Mouse (Mus musculus) testis, postnatal 14 days (tissue): Measurements from ENCODE around the gene Slc12a7.

Experiments used
- DNase-seq: peaks from one replicate; pipeline ENCODE4 v3.0.0; 2021; ENCODE audit warnings: low spot score

Slc12a7 gene

GRCm38 (mm10) chr13:73763439-73764255 is 30.8 kb downstream of the Slc12a7 start:
- peak; percentile 87 for DNase-seq

- no peak for DNase-seq
These were observed 31.4 kb downstream of the Slc12a7 start for GRCm38 (mm10) chr13:73764256-73764775.

DNA sequence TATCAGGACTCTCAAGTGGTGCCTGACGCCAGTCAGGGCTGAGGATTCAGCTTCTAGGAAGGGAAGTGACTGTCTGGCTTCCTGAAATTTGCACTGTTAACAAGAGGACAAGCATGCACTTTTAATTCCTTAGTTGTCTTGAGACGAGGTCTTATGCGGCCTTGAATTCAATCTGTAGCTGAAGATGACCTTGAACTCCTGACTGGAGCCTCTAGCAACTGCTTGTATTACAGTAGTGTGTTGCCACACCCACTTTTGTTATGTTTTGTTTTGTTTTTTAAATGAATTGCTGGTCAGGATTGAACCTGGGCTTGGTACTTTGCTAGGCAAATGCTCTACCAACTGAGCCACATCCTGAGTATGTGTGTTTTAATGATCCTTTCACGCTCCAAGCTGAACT is 32.5 kb downstream of the Slc12a7 start:
- DNase-seq = no peak

GRCm38 (mm10) chr13:73767224-73767623 is 34.3 kb downstream of the Slc12a7 start:
- DNase-seq = no peak

GRCm38 (mm10) chr13:73767754-73768153 is 34.9 kb downstream of the Slc12a7 start:
- no peak for DNase-seq

DNA sequence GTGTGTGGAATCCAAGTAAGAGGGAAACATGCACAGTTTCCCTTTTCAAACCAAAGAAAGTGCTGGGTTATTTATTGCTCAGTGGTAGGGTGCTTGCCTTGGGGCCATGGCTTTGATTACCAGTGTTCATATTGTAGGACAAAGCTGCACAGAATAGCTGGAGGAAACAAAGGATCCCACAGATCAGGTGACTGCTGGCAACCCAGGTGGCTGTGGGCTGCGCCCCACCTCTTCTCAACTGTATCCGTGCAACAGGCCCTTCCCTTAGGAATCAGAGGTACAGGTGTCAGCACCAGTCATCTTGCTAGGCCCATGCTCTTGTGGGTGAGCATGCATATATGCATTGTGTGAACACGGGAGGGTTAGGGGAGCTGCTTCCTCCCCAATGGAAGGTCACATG is 35.4 kb downstream of the Slc12a7 start:
- DNase-seq = no peak

GRCm38 (mm10) chr13:73769916-73770682 is 37.2 kb downstream of the Slc12a7 start:
- DNase-seq = no peak

DNA sequence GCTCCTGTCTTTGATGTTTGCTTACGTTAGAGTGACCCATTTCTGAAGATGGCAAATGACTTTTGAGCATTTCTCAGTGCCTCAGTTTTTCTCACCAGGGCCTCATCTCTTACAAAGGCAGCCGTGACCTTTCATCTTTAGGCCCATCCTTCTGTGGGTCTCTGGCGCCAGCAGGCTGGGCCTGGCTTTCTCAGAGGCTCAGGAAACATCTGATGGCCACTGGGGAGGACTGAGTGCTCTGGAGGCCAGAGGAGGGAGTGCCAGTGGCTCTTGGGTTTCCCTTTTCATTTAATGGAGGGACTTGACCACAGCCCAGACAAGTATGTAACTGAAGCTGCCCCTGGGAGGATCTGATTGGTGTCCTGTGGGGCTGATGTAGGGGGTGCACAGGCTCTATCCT is 38.2 kb downstream of the Slc12a7 start:
- DNase-seq = no peak

GRCm38 (mm10) chr13:73772655-73773054 is 39.8 kb downstream of the Slc12a7 start:
- DNase-seq = no peak

GRCm38 (mm10) chr13:73773519-73774205 is 40.8 kb downstream of the Slc12a7 start:
- DNase-seq = no peak

DNA sequence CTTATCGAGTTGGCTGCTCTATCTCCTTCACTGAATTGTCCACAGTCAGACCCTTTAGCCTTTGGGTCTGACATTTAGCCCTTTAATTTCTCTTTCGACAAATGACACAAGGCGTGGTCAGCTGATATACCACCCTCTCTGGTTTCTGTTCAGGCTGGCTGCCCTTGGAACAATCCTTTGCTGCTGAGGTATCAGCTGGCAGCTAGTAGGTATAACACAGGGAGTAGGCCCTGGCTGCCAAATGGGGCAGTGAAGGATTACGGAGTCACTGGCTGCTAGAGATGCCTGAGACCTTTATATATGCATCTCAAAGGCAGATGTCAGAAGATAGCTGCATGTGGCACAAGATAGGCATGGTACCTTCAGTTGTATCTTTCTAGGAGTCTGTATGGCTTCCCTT is 42.9 kb downstream of the Slc12a7 start:
- DNase-seq = no peak

DNA sequence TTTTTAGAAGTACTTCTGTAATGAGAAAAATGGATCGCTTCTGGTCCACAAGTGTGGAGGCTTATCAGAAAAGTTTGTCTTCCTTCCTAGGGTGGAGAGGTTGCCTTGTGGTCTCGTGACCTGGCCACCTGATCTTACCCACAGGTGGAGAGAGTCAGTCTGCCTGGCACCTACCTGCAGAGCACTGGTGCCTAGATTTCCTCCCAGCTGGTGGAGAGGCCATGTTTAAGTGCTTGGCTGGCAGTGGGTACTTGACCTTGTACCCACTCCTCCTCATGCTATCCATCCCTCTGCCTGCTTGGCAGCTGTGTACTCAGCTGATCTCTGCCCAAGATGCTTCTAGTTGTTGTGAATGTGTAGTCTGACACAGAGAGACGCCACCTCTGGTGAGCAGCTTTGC is 44.7 kb downstream of the Slc12a7 start:
- no peak for DNase-seq

GRCm38 (mm10) chr13:73782486-73782885 is 49.6 kb downstream of the Slc12a7 start:
- DNase-seq = no peak

DNA sequence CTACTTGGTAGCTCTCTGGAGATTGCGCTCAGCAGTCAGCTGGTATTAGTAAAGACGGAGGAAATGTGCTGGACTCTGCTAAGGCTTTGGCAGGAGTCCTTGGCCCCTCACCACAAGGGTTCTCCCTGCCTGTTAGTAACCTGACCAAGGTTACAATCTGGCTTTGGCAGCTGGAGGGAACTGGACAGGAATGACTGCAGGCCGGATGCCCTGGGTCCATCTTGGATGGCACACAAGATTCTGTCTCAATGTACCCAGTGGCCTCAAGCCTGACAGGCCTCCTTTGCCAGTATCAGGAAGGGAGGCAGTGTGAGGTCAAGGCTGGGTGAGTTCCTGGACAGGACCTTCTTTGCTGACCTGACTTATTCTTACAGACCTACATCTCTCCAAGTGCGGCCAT is 59.3 kb downstream of the Slc12a7 start:
- no peak for DNase-seq

DNA sequence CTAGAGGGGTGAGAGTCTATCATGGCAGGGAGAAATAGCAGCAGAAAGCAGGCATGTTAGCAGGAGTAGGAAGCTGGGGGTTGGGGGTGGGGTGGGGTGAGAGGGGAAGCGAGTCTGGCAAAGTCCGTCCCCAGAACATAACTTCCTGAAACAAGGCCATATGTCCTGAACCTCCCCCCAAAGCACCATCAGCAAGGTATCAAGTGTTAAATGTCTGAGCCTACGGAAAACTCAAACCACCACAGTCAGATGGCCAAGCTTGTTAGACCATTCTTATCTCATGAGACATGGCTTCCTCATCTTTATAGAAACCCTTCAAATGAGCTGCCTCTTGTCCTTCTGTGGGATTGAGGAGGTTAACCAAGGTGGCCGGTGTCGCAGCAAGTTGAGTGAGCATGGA is 60.3 kb downstream of the Slc12a7 start:
- no peak for DNase-seq

- no peak for DNase-seq
These were observed 66.2 kb downstream of the Slc12a7 start for GRCm38 (mm10) chr13:73799110-73799509.

- DNase-seq = peak; percentile 19
These were observed 70.7 kb downstream of the Slc12a7 start for GRCm38 (mm10) chr13:73803450-73804178.

GRCm38 (mm10) chr13:73804914-73805313 is 72.0 kb downstream of the Slc12a7 start:
- DNase-seq = no peak

DNA sequence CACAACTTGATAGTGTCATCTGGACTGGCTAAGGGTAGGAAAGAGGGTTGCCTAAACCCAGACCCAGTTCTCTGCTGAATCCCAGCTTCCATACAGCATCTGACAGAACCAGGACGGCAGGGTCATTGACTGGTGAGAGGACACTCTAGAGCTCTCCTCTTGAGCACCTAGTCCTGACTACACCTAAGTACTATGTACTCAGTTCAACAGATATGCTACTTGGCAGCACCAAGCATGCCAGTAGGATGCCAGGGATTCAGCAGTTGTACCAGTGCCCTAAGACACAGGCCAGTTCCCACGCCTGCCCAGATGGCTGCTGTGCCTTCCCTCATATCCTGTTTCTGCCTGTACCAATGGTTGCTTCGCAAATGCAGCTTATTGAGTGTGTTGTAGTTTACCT is 80.0 kb downstream of the Slc12a7 start:
- DNase-seq = no peak

GRCm38 (mm10) chr13:73814181-73814580 is 81.3 kb downstream of the Slc12a7 start:
- DNase-seq = no peak

DNA sequence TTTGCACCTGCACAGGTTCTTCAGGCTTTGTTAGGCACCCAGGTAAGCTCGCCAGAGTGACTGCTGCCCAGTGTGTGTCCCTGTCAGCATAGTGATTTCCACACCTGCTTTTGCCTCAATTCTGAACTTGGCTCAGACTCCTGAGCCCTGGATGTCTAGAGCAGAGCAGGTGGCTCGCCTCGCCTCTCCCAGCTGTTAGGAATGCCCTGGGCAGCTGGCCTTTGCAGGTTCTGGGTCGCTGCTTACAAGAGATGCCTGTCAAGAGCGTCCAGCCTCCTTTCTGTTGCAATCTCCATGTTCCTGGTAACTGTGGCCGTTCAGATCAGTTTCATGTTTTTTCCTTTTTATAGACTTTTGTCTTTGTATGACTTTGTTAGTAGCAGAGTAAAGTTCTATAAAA is 83.4 kb downstream of the Slc12a7 start:
- DNase-seq = no peak

DNA sequence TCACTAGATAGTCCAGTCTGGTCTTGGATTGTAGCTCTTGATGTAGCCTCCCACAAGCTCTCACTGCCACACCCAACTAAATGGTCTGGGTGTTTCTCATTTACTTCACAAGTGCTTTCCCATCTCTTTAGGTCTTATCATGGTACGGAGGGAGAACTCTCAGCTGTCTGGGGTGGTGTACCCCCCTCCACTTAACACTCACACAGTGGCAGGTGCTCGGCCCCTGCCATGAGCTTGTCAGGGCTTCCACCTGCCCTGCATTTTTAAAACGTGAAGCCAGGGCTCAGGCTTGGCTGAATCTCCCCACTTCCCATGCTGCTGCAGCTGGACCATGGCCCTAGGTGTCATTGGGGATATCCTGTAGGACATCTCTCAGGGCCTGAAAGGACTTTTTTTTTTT is 86.0 kb downstream of the Slc12a7 start:
- no peak for DNase-seq
